Mouse (Mus musculus) left cerebral cortex, adult 9 months (tissue): Measurements from ENCODE around the gene Myo18a.
"Not testable (repeated sequence)": the region's sequence is repeated elsewhere in the genome, so short reads cannot be mapped to it uniquely, and the experiment has no call there.

ENCODE experiments used
- DNase-seq, 2 experiments: peaks; one replicate each; pipeline ENCODE4 v3.0.0; 2022; ENCODE audit warnings: low spot score in 2 of 2

The Myo18a gene

DNA sequence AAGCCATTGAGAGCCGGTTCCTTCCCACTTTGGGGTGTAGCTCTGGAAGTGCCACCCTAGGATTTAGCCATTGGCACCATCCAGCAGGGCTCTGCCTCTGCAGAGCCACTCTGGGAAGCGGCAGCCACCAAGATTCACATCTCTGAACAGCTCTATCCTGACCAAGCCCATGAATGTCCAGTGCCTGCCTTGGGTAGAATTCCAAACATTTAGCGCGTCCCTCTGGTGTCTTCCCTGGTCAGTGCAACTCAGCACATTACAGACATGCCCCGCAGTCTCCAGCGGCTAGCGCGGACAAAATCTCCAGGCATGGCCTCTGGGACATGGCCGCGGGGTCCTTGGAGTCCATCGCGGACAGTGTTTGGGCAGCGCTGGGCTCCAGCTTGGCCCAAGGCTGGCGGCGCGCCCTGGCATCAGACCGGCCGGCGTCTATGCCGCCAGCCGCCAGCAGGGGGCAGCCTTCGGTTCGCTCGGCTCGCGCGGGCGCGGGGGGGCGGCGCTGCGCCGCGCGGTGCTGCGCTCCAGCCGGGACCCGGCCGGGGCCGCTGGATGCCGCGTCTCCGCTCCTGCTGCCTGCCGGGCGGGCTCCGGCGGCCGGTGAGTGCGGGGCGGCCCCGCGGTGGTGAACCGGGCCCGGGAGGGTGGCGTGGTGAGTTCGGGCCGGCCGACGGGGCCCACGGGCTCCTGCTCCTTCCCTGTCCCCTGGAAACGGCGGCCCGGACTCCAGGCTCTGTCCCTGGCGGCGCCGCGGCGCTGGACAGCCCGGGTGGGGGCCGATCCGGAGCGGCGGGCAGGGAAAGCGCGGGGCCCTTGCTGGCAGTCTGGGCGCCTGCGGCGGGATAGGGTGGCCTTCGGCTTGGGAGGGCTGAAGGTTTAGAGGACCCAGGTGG, at the start of gene Myo18a:
TSS of gene Myo18a (plus strand) at position 464 of the 890 bp plus-strand sequence.
- peak in 1 of 2 experiments; percentile 64 for DNase-seq

DNA sequence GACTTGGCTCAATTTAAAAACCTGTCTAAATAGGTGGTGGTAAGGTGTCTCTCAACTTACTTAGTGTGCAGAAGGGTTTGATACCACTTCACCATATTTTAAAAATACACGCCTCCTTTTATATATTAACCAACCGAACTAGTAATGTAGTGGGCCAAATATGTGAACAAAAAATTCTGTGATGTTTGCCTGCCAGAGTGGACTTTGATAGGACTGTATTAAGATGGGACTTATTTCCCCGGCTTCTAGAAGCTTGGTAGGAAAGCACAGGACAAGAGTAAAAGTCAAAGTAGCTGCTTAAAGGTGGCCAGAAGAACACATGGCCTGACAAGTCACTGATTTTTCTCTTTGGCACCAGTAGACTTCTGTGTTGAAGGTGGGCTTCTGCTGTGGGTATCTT, 49.3 kb upstream of the Myo18a start:
- no peak for DNase-seq

DNA sequence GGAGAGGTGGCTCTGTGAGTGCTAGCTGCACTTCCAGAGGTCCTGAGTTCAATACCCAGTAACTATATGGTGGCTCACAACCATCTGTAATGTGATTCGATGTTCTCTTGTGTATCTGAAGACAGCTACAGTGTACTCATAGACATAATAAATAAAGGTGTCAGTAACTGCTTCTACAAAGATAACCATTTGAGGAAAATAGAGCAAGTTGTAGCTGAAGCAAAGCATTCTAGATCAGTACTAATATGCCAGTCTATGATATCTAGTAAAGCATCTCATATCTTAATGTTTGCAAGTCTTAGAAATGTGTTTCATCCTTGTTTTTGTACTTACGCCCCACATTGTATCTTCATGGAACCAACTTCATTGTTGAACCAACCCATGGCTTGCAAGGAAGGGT, 44.0 kb upstream of the Myo18a start:
- no peak for DNase-seq

DNA sequence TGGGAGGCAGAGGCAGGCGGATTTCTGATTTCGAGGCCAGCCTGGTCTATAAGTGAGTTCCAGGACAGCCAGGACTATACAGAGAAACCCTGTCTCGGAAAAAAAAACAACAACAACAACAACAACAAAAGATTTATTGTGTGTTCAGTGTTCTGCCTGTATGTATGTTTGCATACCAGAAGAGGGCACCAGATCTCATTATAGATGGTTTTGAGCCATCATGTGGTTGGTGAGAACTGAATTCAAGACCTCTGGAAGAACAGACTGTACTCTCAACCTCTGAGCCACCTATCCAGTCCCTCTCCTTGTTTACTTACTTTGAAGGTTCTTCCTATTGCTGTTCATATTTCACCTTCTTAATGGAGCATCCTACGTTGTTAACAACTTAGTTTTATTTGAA, 41.7 kb upstream of the Myo18a start:
- no peak for DNase-seq

DNA sequence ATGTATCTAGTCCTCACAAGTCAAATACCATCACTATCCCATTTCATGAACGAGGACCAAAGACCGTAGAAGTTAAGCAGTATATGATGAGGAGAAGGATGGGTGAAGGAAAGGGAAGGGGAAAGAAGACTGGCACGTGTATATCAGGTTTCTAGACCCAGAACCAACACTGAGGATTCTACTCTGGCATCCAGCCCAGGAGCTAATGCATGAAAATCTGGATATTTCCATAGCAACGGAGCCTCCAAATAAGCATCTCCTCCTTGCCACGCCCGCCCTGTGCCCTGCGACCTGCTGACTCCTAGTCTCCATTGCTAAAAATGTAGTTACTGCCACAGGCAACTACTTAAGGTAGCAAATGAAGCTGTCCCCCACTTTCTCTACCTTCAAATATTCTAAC, 38.3 kb upstream of the Myo18a start:
- no peak for DNase-seq

DNA sequence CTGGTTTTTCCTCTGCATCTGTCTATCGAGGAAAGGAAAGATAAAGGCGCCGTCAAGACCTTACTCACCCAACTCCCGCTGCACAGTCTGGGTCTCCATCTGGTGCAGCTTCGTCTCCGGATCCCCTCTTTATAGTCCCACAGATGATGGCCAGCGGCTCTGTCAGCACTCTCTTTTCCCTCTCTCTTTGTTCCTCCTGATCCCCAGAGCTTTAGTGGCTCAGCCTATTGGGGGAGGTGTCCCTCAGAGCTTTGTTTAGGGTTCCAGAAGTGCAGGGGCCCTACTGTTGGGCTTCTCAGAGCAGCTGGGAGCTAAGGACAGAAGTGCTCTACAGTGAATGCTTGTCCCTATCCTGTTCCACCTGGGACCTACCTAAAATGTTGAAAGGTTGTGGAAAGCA, 37.9 kb upstream of the Myo18a start, which contains the start of gene Cryba1:
TSS of gene Cryba1 (minus strand) at position 101 of the 400 bp plus-strand sequence.
- DNase-seq, result no peak

DNA sequence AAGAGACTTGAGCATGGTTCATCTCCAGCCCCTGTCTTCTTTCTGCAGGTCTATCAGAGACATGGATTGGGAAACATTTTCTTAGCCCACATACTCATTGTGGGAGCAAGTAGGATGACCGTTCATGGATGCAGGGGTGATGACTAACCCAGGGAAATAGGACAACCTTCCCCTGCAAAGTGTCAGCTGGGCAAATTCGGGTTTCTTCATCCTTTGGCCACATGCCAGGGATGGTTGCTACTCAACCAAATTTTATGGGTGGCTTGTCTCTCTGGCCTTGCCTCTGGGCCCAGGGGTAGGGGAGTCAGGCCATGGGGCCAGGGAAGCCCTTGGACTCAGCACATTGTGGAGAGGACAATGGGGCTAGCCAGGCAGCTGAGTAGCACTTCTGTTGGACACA, 34.5 kb upstream of the Myo18a start:
- no peak for DNase-seq

DNA sequence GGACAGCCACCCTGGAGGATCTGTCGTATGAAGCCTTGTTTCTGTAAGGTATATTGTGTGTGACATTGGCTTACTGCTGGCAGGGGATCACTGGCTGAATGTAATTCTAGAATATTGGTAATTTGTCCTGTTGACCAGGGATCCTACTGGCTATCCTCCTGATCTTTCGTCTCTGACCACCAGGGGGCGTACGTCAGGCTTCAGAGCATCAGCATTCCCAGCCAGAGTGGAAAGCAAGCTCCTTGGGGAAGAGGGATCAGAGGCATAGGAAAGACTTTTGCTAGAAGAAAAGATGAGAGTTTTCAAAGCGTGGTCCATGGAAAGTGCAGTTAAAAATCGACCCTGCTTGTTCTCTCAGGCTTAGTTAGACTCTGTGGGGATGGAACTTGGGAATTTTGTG, 25.8 kb upstream of the Myo18a start:
- peak in 1 of 2 experiments; percentile 88 for DNase-seq

DNA sequence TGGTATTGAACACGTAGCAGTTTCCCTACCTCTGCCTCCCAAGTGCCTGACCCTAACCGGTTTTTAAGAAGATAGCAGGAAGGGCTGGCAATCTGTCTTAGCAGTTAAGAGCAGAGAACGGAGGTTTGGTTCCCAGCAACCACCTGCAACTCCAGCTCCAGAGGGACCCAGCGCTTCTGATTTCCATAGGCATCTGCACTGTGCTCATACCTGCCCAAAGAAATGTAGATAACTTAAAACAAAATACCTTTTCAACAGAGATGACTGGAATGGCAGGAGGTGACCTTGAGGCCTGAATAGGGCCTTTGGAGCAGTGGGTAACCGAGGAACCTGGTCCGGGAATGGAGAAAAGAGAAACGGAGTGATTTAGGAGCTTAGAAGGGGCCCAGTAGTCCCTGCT, 24.5 kb upstream of the Myo18a start:
- no peak for DNase-seq

DNA sequence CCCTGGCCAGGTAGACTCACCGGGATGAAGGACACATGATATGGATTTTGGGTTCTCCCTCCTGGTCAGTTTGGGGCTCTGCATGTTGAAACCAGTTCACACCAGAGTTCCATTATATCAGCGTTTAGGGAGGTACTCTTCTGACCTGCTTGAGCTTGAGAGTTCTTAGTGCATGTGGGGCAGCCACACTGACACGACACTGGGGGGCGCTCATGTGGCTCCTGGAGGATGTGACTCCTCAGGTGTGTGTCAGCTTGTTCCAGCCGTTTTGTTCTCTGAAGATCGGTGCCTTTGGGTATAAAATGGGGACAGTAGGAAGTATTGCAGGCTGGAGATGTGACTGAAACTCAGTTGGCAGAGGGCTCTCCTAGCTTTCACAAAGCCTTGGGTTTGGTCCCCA, 19.1 kb upstream of the Myo18a start:
- no peak for DNase-seq

DNA sequence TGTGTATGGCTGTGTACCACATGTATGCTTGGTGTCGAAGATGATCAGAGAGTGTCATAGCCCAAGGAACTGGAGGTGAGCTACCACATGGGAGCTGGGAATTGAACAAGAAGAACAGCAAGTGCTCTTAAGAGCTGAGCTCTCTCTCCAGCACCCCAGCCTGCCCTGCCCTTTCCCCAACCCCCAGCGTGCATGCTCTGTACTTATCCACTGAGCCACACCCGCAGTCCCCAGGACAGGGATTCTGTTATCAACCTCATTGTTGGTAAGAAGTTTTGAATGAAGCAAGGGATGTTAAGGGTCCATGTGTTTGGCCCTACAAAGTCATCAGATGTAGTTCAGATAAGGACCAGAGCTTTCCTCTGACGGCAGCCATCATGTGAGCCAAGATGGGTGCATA, 16.4 kb upstream of the Myo18a start:
- no peak for DNase-seq

DNA sequence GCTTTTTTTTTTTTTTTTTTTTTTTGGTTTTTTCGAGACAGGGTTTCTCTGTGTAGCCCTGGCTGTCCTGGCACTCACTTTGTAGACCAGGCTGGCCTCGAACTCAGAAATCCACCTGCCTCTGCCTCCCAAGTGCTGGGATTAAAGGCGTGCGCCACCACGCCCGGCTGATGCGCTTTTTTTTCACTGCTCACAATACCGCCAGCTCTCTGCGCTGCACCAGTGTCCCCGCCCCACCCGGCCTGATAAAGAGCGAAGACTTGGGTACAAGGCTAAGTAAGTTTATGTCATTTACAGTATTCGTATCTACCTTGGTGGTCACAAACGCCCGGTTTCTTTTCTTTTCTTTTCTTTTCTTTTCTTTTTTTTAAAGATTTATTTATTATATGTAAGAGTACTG, 15.9 kb upstream of the Myo18a start:
- not testable (repeated sequence) for DNase-seq

DNA sequence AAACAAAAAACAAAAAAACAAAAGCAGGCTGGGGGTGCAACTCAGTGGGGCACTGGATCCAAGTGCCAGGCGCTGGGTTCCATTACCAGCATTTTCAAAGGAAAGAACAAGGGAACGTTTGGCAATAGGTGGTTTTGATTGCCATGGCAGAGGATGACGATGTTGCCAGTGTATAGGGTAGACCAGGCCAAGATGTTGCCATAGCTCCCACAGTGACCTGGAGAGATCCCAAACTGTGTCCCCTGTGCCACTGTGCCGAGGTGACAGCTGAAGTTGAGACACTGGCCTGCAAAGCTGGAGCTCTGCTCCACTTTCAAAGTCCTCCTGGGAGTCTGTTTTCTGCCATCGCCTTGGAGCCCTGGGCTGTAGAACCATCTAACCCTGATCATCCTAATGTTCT, 14.1 kb upstream of the Myo18a start:
- no peak for DNase-seq

DNA sequence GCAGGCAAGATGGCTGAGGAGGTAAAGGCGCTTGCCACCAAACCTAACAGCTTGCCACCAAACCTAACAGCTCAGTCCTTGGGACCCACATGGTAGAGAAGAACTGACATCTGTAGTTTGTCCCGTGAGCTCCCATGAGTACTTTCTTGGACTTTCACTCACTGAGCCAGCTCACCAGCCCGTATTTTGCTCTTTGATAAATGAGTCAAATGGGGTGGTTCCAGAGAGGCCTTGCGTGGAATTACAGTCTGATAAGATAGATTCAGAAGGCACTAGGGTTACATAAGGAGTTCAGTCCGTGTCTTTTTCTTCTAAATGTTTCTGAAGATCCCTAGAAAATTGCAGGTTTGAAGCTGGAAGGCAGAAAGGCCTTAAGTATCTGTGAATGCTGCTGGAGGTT, 10.5 kb upstream of the Myo18a start:
- DNase-seq, result no peak

DNA sequence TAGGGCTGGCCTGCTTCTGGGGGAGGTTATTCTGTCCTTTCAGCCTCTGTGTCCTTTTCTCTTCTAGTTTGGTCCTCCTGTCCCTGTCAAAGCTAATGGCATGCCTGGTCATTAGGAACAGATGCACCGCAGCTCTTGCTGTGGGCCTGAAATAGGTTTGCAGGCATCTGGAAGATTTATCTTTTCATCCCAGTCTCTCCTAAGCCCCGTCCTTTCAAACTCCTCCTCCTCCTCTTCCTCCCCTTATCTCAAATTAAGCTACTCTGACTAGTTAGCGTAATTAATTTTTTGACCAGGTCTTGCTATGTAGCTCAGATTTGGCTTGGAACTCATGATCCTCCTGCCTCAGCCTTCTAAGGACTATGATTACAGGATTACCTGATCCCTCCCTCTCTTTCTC, 9.6 kb upstream of the Myo18a start:
- DNase-seq, result no peak

DNA sequence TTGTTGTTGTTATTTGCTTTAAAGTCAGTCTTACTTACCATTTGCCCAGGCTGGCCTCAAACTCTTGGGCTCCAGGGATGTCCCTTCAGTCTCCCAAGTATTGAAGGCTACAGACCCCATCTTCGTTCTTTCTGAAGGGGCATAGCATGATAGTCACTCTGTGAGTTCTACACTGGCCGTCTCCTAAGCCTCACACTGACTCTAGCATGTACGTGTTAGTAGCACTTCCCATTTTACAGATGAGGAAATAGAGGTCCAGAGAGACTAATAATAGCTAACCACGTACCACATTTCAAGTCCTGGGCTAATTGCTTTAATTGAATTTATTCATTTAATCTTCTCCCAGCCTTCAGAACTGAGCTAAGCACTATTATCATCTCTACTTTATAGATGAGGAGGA, 3.0 kb upstream of the Myo18a start:
- DNase-seq, result no peak

DNA sequence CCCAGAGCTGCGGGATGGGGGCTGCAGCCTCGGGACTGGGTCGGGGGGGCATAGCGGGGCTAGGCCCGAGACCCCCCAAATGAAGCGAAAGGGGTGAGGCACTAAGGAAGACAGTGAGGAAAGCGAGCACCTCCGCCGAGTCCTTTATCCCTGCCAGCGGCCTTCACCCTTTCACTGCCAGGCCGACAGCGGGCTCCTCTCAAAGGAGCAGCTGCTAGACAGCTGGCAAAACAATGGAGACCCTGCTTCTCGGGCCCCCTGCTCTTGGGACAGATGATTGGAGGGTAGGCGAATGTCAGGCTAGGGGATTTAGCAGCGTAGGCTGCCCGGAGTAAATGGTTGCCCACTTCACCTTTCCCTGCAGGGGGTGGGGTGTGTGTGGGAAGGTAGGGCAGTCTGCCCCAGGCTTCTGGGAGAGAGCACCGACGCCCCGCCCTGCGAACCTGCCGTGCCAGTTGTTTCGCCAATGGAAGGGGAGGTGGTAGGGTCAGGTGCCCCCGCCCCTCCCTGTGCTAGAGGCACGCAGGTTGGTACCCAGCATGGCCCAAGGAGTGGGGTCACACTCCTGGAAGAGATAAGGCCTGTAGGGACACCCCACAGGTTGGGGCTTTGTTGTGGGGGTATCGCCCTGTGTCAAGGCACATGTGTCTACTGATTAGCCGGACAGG, 761 bp downstream of the Myo18a start:
- no peak for DNase-seq

DNA sequence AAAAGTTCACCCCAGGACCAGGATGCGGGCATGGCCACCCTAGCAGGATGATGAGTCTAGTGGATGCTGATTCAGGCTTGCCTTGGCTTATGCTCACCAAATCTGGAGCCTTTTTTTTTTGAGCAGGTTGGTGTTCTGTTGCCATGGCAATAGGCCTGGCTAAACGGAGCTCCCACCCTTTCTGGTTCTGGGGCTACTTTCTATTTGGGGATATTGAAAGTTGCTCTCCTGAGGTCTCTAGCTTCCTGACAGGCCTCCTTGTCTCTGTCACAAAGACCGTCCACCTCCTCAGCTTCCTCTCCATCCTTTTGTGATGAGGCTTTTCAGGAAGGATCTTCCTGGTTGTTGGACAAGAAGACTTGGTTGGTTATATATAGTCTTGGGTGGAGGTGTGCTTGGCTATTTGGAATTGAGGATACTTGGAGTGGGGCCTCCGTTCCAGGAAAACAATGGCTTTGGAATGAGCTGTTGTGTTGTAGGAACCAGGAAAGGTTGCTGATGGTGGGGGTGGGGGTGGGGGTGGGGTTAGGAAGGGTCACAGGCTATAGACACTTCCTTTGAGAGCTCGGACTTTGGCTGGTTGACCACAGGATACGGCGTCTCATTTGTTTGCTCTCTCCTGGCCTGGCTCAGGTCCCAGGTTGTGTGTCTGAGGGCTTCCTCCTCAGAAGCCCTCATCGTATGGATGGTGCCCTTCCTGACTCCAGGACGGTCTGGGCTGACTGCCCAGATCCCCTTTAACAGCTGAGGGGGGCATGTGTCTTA, 1.8 kb downstream of the Myo18a start:
- DNase-seq, result peak in 1 of 2 experiments; percentile 57

DNA sequence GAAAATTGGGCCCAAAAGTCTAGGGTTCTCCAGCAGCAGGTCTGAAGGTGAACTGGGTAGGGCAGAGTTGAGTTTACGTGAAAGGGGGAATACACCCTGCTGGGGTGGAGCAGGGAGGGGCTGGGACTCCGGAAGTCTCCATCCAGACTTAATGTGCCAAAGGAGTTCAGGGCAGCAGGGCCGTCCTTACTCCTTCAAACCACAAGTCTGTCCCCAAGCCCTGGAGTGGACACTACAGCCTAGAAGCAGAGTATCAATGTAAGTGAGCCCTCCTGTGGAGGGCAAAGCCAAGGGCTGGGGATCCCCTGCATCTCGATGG, 2.4 kb downstream of the Myo18a start:
- DNase-seq, result no peak

DNA sequence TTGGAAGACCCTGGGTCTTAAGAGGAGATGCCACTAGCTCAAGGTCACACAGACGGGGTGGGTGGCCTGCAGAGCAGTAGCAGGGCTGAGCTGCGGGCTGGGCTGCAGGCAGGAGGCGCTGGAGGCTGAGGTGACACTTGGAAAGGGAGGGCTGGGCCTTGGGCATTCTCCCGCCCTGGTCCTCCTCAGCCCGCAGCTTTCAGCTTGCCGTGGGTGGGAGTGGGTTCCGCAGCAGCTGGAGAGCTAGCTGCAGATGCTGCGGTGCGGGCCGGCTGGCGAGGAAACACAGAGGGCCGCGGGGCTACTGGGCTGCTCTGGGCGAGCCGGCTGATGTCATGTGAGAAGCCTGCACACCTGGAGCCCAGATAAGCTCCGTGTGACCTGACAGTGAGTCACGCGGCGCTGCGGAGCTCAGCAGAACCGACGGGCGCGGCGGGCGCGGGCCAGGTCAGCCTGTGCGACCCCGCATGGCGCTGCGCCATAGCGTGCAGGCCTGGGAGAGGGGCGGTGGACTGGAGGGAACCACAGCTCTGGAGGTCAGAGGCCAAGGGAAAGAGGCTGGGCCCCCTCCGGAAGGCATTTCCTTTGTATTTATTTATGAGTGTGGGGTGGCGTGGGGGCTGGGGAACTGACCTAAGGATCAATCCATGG, 3.4 kb downstream of the Myo18a start:
- no peak for DNase-seq

DNA sequence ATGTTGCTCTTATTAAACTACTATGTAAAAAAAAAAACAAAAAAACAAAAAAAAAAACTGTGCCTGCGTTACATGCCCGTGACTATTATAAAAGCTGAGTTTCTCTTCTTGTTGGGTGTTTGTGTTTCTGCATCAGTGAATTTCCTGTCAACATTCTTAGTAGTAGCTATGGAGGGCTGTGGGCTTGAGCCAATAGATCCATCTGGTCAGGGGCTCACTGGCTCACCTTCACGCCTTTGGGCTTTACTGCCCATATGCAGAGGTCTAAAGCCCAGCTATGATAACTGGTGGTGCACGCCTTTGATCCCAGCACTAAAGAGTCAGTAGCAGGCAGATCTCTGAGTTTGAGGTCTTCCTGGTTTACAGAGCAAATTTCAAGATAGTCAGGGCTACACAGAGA, 6.5 kb downstream of the Myo18a start:
- no peak for DNase-seq

DNA sequence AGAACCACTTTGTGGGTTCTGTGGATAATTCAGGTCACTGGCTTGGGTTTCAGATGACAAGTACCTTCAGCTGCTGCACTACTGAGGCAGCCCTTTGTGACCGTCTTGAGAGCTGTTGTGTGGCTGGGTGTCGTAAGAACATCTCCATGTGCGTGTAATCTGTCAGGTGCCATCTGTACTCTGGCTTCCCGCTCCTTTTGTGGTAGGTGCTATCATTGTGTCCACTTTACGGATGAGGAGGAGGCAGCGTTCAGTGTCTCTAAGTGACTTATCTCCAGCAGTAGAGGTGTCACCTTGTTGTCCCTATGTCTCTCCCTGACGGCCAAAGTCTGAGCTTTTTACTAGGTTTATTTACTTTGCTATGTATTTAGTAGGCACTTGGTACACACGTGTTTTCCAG, 7.3 kb downstream of the Myo18a start:
- DNase-seq, result no peak
